Mouse (Mus musculus) adrenal gland, postnatal 36 days (tissue): ENCODE measurements around the gene Tcf7. TPM values are rescaled to one million over a fixed set of nuclear protein-coding genes. Genes with fewer than 3 reads are reported as not detected.

Experiments used
- DNase-seq, 2 experiments: peaks; one replicate each; pipeline ENCODE4 v3.0.0; 2021; ENCODE audit warnings: mixed read lengths in 1 of 2
- total RNA-seq, 2 experiments: library from RNA; stranded (reverse); gene quantifications; 2 replicates each; pipeline ENCODE4 v1.2.3; 2021

The Tcf7 gene
- total RNA-seq, 2 experiments from 2014 or later, result 36.8 to 50.1 TPM

GRCm38 (mm10) chr11:52267271-52267670 is 15.5 kb downstream of the Tcf7 start:
- no peak for DNase-seq

DNA sequence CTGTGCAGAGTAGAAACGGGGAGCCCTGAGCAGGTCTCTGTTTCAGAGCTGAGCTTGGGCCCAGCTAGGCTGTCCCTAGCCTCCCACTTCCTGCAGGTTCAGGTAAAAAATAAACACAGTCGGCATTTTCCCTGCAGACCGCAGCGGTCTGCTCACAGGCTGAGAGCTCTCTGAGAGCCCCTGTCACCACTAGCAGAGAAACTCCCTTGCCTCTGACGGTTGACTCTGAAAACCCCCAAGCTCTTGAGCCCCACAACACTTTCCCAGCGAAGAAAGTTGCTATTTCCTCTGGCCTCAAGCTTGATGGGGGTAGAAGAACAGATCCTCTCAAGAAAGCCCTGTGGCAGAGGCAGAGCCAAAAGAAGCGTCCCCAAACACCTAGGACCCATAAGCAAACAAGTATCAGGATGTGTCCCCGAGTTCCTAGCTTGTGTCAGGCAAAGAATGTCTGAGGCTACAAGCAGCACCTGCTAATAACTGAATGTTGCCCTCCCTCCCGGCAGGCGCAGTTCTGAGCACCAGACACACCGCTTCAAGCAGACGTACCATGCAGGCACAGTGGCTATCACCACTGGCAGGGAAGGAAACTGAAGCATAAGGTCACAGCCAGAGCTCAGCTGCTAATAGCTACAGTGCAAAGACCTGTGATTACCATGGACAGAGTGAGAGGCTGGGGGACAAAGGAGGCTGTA is 17.1 kb downstream of the Tcf7 start:
- DNase-seq, result no peak

DNA sequence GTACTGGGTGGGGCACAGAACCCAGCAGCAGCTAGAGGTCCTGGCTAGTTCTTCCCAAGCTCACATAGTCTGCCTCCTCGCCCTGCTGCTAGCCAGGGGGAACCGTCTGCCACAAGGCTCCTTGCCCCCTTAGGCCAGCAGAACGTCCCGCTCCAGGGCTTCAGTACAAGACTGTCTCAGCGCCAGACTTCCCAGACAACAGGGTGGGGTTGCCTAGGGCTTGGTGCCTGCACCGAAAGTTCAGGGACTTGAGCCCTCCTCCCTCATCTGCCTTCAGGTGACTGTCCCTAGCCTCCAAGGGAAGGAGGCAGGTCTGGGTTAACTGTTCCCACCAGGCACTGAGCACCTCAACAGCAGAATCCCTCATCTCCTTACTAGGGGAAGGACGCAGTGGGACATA is 17.9 kb downstream of the Tcf7 start:
- DNase-seq, result no peak

DNA sequence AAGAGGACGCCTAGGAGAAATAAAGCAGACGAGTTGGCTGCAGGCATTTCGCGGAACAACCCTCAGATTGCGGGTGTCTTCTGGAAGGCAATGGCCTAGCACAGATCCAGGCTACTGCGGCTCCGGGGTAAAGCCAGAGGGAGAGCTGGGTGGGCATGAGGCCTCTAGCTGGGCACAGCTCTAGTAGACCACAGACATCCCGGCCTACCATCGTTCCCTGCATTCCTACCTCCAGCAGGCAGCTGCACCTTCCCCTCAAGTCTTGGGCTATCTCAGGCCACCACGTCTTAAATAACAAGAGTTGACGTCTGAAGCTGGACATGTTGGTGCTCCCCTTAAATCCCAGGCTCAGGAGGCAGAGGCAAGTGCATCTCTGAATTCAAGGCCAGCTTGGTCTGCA is 20.5 kb downstream of the Tcf7 start:
- DNase-seq, result peak in 1 of 2 experiments; percentile 0

DNA sequence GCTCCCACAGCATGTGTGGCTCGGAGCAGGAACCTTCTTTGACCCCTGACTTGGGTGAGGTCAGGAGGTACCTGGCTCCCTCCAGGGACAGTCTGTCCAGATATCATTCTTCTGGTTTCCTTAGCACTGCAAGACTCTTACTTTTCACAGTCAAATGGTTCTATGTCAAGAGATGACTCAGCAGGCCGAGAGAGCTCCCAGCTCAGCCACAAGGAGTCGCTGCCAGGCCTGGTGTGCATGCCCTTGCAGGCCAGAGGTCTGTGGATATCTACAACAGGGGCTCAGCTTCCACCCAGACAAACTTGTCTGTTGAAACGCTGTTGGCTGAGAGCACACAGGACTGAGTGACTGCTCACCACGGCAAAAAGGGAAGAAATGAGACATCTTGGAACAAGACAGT is 20.9 kb downstream of the Tcf7 start:
- DNase-seq, result peak; percentile 84 to 89

DNA sequence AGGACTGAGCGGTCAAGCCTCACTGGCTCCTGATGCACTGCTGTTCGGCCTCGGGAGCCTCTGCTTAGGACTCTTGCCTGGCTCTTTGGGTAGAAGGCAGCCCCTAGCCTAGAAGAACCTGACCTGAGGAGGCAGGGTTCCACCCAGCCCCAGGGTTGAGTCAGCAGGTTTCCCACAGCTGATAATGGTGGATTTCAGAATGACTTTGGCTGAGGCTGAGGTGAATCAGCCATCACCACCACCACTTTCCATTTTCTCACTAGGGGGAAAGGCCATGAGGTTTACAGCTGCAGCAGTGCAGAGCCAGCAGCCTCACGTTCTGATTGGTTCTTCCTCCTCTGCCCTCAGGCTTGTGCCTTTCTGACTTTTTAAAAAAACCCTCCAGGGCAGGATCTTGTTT is 21.9 kb downstream of the Tcf7 start:
- peak; percentile 62 for DNase-seq

DNA sequence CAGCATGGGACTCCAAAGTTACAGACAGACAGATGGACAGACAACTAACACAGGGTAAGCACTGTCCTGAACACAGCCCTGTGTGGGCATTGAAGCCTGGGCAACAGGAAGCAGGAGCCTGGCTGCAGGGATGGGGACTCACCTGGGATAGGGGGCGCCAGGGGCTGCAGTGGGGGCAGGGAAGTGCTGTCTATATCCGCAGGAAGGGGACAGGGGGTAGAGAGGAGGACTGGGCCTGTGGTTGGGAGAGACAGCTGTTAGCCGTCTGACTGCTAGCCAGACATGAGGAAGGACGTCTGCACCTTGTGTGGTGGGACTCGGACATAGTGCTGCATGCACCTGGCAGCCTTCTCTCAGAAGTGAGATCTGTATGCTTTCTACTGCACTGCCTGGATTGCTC is 24.1 kb downstream of the Tcf7 start:
- no peak for DNase-seq

GRCm38 (mm10) chr11:52257376-52257775 is 25.4 kb downstream of the Tcf7 start:
- DNase-seq, result no peak

GRCm38 (mm10) chr11:52255077-52255476 is 27.7 kb downstream of the Tcf7 start:
- no peak for DNase-seq

DNA sequence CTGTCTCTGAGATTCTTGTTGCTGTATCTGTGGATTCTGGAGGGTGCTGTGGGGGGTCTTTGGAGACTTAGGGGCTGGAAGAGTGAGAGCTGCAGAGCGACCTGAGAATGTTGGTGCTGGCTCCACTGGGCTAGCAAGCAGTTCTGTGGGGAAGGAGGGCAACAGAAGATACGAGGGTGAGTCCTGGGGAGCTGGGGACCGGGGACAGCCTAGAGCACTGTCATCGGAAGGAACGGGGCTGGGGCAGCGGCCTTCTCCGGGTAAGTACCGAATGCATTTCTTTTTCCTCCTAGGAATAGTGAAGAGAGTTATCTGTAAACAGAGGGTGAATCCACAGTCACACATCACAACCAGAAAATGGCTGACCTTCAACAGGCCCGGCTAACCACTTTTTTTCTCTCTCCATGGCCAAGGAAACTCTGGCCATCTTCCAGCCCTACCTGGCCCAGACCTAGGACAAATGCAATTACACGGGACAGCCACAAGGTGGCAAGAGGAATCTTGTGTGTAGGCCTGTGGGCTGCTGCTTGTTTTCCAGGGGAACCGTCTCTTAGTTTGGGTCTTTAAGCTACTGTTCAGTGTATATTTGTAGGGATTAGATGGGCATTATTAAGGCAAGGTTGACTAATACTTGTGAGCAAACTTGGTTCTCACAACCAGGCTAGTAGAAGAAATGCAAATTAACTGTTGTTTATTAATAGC is 29.0 kb downstream of the Tcf7 start:
- DNase-seq, result peak; percentile 79 to 82

DNA sequence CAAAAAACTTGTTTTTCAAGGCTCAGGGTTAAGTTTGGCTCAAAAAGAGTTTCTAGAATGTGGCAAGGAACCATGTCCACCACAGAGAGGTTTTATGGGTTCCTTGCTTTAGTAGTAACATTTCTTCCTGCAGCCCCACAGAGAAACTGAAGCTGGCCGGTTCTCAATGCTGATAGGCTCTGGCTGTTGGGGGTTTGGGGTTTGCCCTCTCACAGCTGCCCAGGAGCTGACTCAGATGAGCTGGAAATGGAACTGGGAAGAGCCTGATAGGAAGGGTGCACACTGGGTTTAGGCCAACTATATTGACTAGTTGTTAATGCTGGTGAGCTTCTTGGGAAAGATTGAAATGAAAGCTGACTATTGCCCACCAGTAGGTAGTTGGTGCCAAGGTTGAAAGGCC is 30.1 kb downstream of the Tcf7 start:
- DNase-seq, result no peak

DNA sequence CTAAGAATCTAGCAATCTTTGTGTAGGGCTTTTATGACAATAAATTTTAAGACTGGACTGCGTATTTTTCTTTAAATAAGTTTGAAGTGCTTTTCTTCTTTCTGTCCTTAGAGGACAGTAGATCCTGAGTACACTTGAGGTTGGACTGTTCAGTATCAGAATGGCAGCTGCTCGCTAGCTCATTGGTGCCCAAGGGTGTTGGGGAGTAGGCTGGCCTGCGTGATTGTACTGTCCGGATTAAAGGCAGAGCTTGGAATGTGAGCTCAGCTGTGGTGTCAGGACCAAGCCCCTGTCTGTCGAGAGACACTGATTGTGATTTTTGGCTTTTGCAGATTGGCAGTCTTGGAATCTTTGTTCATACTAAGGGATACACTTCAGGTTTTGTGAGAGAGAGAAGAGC is 31.0 kb downstream of the Tcf7 start:
- no peak for DNase-seq

- DNase-seq, result no peak
Measured at GRCm38 (mm10) chr11:52249452-52249851, 33.4 kb downstream of the Tcf7 start.

DNA sequence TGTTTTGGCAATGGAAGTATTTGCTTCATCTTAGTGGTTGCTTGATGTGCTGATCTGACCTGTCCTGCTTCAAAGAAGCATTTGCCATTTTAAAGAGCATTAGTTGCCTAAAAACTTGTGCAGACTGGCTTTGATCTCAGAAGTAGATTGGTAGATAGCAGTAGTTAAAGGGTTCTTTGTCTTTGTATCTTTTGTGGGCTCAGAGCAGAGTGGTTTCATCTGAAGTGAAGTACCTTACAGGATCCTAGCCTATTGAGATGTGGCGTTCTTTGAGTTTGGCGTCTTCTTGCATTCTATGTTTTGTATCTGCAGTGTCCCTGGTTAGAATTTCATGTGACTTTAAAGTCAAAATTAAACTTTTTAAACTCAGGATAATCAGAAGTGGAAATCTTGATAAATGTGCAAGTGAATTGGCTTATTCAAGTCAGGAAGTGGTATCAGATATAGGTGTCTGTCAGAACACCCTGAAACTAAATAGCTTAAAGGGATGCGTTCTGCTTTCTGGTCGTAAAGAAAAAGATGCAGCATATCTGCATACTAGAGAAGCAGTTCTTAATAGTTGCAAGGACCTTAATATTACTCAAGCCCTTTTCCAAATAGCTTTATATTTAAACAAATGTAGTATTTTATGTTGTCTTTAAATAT is 41.8 kb downstream of the Tcf7 start:
- DNase-seq, result no peak

DNA sequence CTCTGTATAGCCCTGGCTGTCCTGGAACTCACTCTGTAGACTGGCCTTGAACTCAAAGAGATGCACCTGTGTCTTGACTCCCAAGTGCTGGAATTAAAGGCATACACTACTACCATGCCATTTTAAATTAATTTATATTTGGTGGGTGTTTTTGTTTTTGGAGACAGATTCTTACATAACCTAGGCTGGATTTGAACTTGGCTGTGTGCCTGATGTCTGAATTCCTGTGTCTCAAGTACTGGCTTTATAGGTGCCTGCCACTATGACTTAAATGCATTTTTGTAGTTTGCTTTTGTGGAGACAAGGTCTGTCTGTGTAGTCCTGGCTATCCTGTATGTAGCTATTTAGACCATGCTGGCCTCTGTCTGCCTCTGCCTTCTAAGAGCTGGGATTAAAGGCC is 48.3 kb downstream of the Tcf7 start:
- DNase-seq, result peak in 1 of 2 experiments; percentile 40

DNA sequence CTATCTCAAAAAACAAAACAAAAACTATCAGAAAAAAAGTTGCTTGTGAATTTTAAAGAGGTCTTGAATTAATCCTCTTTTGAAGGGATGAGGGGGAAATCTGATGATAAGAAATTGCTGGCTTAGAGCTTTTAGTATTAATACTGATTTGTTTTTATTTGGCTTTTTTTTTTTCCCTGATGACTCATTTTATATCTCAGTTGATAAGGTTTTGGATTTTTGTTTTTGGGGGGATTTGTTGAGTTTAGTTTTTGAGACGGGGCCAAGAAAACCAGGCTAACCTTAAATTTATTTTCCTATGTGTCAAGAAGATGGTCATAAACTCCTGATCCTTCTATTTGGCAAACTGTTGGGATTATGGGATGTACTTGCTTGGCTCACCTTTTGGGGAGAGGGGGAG is 48.9 kb downstream of the Tcf7 start:
- DNase-seq, result no peak

DNA sequence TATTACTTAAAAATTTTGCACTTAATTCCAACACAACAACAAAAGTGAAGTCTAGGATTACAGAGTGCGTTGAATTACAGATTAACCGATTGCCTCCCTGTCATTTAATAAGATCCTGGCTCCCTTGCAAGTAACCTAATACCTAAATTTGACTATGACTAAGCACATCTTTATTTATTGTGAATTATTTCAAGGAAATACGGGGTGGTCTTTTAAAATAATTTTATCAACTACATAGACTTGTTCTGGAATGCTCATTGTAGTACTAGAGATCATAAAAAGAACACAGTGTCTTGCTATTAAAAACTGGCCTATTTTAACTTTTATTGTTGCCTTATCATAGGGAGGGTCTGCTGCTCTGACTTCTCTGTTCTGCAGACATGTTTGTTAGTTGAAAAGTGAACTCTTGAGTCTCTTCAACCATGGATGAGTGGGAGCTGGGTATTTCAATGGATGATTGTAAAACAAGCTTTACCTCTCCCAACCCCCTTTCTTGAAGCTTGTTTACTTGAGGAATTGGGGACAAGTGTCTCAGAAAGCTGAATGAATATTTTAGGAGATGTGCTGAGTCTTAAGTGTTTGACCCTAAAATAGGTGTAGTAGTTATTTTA is 49.7 kb downstream of the Tcf7 start:
- no peak for DNase-seq

DNA sequence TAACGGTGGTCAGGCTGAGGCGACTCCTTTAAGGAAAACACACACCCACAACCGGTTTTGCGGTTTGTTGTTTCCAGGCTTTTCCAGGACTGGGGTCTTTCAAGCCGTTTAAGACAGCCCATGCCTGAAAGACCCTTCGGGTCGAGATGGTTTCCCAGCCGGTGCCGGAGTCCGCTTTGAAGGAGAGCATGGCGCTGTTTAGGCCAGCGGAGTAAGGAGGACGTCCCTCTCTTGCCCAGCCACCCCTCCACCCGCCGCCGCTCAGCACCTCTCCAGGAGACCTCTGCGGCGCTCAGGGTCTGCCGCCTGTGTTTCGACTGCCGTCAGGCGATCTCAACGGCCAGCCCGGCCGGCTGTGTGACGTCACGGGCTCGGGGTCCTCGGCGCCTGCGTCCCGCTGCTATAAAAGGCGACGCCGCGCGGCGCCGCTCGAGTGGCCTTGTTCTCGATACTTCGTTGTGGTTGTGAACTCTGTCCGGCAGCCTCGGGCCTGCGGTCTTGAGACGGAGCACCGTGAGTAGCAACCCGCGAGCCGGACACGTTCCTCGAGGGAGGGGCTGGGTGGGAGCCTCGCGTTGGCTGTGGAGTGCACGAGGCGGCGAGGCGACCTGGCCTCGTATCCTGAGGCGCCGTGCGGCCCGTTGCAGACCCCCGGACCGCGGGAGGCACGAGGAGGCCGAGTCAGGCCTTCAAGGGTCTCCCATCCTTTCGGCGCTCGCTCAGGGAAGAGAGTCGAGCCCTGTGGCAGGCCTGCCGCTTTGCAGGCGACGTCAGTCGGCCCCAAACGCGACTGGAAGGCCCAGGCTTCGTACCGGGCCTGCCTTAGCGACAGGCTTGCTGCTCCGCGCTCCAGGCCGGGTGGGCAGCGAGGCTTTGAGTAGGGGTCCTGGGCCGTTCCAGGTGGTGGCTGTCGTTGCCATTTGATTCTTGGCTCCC is 50.9 kb downstream of the Tcf7 start, which contains the start of gene Skp1a:
Skp1a (plus strand) TSS at position 390 of the 936 bp plus-strand sequence.
- DNase-seq, result peak; percentile 93 to 94

DNA sequence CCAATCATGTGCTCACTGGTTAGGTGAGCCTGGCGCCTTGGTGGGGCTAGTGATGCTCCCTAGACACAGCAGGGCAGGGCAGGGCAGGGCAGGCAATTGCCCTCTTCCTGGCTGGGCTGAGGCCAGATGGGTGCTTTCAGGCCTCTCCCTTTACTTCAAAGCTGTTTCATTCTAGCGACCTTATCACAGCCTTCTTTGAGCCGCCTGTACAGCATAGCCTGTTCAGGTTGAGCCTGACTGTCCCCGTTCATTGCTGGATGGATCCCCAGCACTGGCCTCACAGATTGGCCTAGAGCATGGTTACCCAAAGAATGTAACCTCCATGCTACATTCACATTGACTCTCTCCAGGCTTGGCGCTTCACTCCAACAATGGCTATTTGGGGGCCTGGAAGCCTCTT is 52.1 kb downstream of the Tcf7 start:
- DNase-seq, result no peak

DNA sequence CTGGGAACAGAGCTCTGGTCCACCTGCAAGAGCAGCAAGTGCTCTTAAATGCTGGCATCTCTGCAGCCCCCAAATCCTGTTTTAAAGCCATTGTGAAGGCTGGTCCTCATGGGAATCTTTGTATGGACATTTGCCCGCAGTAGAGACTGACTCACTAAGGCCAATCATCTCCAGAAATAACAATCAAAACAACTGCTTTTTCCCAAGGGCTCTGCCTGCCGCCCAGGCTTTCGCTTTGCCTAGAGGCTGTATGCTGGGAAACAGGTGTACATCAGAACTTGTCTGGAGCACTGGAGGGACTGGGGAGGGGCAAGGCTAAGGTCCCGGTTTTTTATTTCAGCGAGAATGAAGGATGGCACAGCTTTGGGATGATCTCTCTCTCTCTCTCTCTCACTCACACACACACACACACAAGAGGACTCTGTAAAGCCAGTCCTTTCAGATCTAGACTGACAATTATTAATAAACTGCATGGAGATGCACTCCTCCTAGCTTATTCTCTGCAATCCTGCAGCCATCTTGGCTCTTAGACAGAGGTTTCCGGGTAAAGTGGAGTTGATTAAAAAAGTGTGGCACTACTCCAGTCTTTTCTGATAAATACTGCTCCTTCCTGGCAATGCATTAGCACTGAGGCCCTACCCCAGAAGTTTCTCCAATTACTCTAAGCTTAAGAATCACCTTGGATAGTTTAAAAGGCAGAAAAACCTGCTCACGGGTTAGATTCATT is 53.9 kb downstream of the Tcf7 start:
- DNase-seq, result no peak
